Mouse (Mus musculus) heart, embryonic 10.5 days (tissue): ENCODE results near the gene Me3. TPM values are rescaled to one million over a fixed set of nuclear protein-coding genes. Genes with fewer than 3 reads are reported as not detected.

Source experiments
- DNase-seq: peaks from one replicate; pipeline ENCODE4 v3.0.0-alpha.2; 2017; ENCODE audit warnings: low spot score
- H3K27ac ChIP-seq: fragments of 300-500 bp; sonication (generic); 2 replicates; pipeline ENCODE4 v1.5.1; 2016; ENCODE audit warnings: mild to moderate bottlenecking
- H3K27me3 ChIP-seq: fragments of 300-500 bp; sonication (generic); 2 replicates; pipeline ENCODE4 v1.6.1; 2016; ENCODE audit warnings: mild to moderate bottlenecking; ENCODE audit not compliant: poor library complexity, insufficient read depth, severe bottlenecking
- H3K36me3 ChIP-seq: fragments of 300-500 bp; sonication (generic); 2 replicates; pipeline ENCODE4 v1.6.1; 2016; ENCODE audit warnings: mild to moderate bottlenecking, moderate library complexity
- H3K4me1 ChIP-seq: fragments of 300-500 bp; sonication (generic); 2 replicates; pipeline ENCODE4 v1.6.1; 2016; ENCODE audit warnings: mild to moderate bottlenecking
- H3K4me3 ChIP-seq: fragments of 300-500 bp; sonication (generic); 2 replicates; pipeline ENCODE4 v1.5.1; 2016; ENCODE audit warnings: mild to moderate bottlenecking, moderate library complexity
- H3K9me3 ChIP-seq: fragments of 300-500 bp; sonication (generic); 2 replicates; pipeline ENCODE4 v1.6.1; 2016; ENCODE audit warnings: mild to moderate bottlenecking, moderate library complexity
- WGBS: fragments of 180-500 bp; shearing (Covaris S2); methylation state at CpG from one replicate; pipeline ENCODE4 v1.1.7; 2016; 5-methylcytosine and 5-hydroxymethylcytosine counted together
- polyA plus RNA-seq: library from polyadenylated mRNA; unstranded; fragments of >200 nt; fragmentation: Nextera tagmentation; extraction: Ambion mirVana; gene quantifications from 2 replicates; pipeline ENCODE4 v1.2.1, GENCODE M21; 2016

Me3 gene
- polyA plus RNA-seq: 1.4 and 2.3 TPM in 2 replicates

DNA sequence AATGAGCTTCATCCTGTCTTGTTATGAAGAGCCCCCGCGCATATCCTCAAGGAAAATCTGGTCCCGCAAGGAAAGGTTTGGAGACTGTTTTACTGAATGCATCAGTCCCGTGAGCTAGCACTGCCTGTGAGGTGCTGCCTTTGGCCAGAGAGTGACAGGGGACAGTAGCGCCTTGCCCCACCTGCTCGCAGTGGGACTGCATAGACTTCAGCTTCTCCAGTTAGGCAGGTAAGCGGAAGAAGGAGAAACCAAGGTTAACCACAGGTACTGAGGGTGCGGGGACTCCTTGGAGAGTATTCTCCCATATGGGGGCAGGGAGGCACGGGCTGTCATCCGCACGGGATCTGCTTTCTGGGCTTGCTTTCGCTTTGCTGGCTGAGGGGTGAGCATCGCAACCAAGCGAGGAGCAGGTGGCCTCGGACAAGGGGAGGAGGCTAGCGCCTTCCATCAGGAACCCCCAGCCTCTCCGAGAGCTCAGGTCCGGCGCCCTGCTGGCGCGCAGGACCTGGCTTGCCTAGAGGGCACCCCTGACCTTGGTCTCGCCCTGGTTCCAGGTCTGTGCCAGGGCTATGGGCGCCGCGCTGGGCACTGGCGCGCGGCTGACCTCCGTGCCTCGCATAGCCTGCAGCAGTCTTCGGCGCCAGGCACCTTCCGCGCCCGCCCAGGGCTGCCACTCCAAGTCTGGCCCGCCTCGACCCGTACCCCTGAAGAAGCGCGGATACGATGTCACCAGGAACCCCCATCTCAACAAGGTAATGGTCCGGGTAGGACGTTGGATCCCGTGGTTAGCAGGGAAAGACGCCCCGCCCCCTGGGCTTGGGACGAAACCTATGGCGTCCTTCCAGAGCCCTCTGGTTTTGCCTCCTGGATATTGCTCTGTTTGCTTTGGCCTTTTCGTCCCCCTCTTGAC lies at the start of gene Me3:
Gene Me3, plus strand, starts transcription at position 51 of the 910 bp plus-strand sequence.
- 7% methylated on average over 49 of the region's 49 CpGs for WGBS
- Histone ChIP-seq H3K36me3 (no peaks in the 10 kb centered on the region), H3K27ac (peak within 1 kb of the TSS; percentile 90), H3K27me3 (0 out of 2 replicates have a peak, but pooled peaks cover 12% of the 10 kb centered on the region), H3K4me3 (peak within 1 kb of the TSS; percentile 80), H3K9me3 (no peaks in the 10 kb centered on the region), H3K4me1 (peaks cover 13% of the 10 kb centered on the region)
- DNase-seq: no peak

DNA sequence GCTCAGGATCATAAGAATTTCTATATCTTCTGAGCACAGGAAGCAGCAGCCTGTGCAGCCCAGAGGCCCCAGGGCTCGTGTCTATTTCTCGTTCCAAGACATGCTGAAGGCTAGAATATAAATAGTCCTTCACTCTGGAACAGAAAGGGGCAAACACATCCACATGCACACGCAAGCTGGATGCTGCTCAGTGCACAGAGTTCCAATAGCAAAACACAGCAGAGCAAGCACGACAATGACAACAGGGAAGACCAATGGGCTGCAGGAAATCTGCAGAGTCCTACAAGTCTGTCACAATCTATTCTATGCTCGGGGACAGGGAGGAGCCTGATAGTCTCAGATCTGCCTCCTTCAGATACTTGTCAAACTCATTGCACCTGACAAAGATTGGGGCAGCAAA lies 42.2 kb upstream of the Me3 start:
- H3K27ac ChIP-seq: no peak overlapping the region
- no peaks in the 10 kb centered on the region for H3K27me3 ChIP-seq
- no peak for DNase-seq
- no peak overlapping the region for H3K4me3 ChIP-seq
- WGBS: 69% methylated on average over 5 of the region's 5 CpGs
- peaks cover 6% of the 10 kb centered on the region for H3K4me1 ChIP-seq
- H3K36me3 ChIP-seq: no peaks in the 10 kb centered on the region
- no peaks in the 10 kb centered on the region for H3K9me3 ChIP-seq

DNA sequence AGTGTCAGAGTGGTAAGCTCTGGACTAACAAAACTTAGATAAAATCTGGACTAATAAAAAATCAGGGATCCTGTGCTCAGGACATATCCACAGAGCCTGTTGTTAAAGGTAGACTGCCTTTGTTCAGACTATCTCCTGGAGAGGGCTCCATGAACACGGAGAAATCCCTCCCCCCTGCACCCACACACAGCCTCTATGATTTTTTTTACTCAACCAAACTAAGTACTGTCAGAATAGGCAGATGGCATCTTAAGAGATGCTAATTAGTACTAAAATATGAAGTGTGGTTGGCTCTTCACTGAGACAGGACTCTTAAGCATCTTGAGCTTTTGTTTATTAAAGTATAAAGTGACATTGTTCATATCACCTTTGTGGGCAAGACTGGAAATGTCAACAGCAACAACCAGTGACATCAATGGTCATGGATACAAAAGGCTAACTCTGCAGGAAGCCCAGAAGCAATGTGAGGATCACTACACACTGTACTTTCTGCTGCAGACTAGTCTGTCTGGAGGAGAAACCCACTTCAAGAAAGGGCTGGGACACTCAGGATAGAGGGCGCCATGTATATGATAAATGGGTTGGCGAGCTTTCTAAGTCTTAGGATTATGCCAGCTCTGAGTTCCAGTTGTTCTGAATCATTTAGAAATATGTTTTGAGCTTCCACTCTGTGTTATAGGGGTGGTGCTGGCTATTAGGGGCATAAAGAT lies 41.5 kb upstream of the Me3 start:
- no peak for DNase-seq
- Histone ChIP-seq H3K4me1 (peaks cover 6% of the 10 kb centered on the region), H3K9me3 (no peaks in the 10 kb centered on the region), H3K27ac (no peak overlapping the region), H3K4me3 (no peak overlapping the region), H3K27me3 (no peaks in the 10 kb centered on the region), H3K36me3 (no peaks in the 10 kb centered on the region)
- 77% methylated on average over 3 of the region's 3 CpGs for WGBS

DNA sequence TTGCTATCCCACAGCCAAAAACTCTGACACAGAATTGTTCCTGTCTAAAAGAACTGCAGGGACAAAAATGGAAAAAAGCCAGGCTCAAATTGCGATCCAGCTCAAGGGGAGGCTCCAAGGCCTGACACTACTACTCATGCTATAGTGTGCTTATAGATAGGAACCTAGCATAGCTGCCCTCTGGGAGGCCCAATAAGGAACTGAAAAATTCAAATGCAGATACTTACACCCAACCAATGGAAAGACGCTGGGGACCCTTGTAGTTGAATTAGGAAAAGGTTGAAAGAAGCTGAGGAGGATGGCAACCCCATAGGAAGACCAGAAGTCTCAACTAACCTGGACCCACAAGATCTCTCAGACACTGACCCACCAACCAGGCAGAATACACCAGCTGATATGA lies 36.4 kb upstream of the Me3 start:
- no peaks in the 10 kb centered on the region for H3K36me3 ChIP-seq
- no peak for DNase-seq
- 90% methylated on average over 2 of the region's 2 CpGs for WGBS

DNA sequence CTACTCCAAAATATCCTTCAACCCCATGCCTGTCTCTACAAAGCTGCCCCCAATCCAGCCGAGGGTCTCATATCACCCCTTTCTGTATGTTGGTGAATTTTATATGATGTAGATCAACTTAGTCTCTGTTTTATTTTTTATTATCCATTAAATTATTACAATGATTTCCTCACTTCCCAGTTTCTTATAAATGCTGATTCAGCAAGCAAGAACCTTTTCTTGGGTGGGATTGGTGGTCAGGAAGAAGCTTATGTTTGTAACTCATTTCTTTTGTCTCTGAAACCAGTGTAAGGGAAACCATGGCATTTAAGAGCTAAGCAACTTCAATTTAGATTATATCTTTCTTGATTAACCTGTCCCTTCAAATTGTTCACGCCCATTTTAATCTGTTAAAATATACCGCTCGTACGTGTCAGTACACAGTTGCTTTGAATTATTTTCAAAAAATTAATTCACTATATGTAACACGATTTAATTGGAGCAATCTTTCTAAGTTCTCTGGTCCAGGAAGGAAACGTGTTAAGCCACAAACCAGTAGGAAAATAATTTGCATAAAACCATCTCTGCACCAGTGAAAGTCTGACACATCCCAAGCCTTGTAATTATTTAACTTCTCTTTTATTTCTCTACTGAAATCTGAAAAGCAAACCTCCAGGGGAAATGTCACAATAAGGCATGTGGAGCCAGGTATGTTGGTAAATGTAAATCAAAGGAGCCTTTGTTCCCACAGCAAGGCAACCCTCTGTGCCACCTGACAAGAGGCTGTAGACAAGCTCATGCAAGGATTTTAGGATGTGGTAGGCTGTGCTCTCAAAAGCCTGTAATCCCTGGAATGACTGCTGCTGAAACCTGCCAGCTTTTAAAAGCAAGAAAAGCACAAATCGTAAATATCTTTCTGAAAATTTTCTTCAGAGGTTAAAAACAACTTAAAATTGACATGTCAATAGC lies 26.3 kb upstream of the Me3 start:
- Histone ChIP-seq H3K36me3 (no peaks in the 10 kb centered on the region), H3K4me1 (no peaks in the 10 kb centered on the region), H3K27me3 (no peaks in the 10 kb centered on the region), H3K9me3 (no peaks in the 10 kb centered on the region), H3K4me3 (no peak overlapping the region), H3K27ac (no peak overlapping the region)
- DNase-seq: no peak
- 80% methylated on average over 8 of the region's 8 CpGs for WGBS

More for the DNA sequence above, 36.4 kb upstream of the Me3 start:
- peaks cover 8% of the 10 kb centered on the region for H3K4me1 ChIP-seq
- H3K9me3 ChIP-seq: no peaks in the 10 kb centered on the region
- H3K4me3 ChIP-seq: no peak overlapping the region
- H3K27me3 ChIP-seq: no peaks in the 10 kb centered on the region
- H3K27ac ChIP-seq: no peak overlapping the region

DNA sequence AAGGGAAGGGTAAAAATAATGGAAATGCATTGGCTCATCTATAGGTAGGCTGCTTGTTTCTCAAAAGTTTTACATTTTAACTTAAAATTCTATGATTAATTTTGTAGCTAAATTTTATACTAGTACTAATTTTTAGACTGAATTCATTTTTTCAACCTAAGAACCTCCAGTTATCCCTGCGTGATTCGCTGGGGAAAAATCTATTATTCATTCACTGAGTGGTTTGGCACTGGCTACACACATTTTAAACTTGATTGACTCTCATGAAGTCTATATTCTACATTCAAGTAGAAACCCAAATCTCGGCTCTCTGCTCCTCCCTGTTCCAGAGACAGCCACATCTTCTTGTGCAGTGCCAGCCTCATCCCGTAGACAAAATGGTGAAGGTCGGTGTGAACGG lies 24.9 kb upstream of the Me3 start:
- no peak overlapping the region for H3K27ac ChIP-seq
- WGBS: 91% methylated on average over 6 of the region's 6 CpGs
- DNase-seq: no peak
- H3K4me3 ChIP-seq: no peak overlapping the region
- H3K9me3 ChIP-seq: no peaks in the 10 kb centered on the region
- no peaks in the 10 kb centered on the region for H3K36me3 ChIP-seq
- H3K4me1 ChIP-seq: no peaks in the 10 kb centered on the region
- no peaks in the 10 kb centered on the region for H3K27me3 ChIP-seq

DNA sequence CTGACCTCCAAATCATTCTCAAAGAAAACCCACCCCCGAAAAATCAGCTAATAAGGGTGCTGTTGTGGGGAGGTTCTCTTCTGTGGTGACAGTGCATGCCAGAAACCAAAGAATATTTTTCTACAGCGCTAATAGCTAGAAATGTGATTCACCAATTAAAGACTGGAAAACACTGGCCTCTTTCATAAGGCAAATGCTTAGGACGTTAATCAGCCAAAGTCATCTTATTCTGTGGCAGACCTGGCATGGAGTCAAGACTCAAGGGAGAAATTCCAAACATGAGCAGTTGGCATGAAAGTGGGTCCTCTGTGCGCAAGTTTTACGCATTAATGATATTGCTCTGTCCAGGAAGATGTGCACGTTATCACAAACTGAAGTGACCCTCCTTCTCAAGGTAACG lies 21.0 kb upstream of the Me3 start:
- no peaks in the 10 kb centered on the region for H3K36me3 ChIP-seq
- H3K9me3 ChIP-seq: no peaks in the 10 kb centered on the region
- no peak overlapping the region for H3K27ac ChIP-seq
- WGBS: 88% methylated on average over 7 of the region's 7 CpGs
- DNase-seq: no peak
- no peak overlapping the region for H3K4me3 ChIP-seq
- H3K27me3 ChIP-seq: no peaks in the 10 kb centered on the region
- H3K4me1 ChIP-seq: no peaks in the 10 kb centered on the region

DNA sequence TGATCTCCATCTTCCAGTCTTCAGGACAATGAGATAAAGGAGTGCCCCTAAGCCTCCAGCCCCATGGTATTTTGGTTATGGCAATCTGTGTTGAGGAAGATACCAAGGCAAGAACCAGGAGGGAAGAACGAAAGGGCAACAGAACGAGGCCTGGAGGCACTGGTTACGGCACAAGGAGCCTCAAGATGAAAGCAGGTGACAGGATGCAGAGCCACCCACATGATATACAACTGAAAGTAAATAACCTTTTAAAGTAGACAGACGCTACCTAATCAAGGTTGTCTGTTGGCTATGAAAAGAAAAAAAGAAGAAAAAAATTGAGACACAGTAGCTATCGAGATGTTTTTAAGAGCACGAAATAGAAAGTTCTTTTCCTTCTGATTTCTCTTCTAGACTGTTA lies 16.0 kb upstream of the Me3 start:
- Histone ChIP-seq H3K27ac (no peak overlapping the region), H3K27me3 (no peaks in the 10 kb centered on the region), H3K36me3 (no peaks in the 10 kb centered on the region), H3K4me1 (no peaks in the 10 kb centered on the region), H3K9me3 (no peaks in the 10 kb centered on the region), H3K4me3 (no peak overlapping the region)
- DNase-seq: no peak
- WGBS: 80% methylated on average over 6 of the region's 6 CpGs

DNA sequence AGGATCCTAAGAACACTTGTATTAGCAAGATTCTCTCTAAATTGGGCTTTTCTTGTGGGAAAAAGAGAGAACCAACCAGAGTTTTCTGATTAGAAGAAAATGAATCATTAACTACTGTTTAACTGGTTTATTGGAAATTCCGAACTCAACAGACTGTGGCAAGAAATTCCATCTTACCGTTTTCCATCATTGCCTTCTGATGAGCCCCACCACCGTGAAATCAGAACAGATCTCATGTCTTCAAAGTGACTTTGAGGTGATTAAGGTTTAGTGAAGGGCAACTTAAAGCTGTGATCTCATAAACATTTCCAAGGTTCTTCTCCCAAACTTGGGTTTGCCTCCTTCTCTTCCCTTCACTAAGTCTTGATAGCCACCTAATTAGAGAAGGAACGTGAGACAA lies 8.9 kb upstream of the Me3 start:
- Histone ChIP-seq H3K27me3 (no peaks in the 10 kb centered on the region), H3K4me1 (peaks cover 5% of the 10 kb centered on the region; the same call in 1 of the 2 replicates), H3K27ac (no peak overlapping the region), H3K36me3 (no peaks in the 10 kb centered on the region), H3K9me3 (no peaks in the 10 kb centered on the region), H3K4me3 (no peak overlapping the region)
- 88% methylated on average over 4 of the region's 4 CpGs for WGBS
- no peak for DNase-seq

DNA sequence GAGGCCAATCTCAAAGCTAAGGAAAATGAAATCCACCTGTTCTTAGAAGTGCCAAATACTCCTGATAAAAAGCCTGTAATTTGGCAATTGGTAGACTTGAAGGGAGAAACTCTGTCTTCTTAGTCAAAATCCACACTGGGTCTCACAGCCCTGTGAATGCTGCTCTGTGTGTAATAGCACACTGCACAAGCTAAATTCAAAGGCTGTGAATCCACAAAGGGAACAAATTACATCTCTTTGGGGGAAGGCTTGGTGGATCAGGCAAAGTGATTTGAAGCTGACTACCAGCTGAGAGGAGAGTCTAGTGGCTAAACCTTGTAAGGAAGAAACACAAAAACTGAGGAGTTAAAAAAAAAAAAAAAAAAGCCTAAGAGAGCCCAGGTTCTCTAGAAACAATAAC lies 4.8 kb upstream of the Me3 start:
- Histone ChIP-seq H3K4me1 (peaks cover 8% of the 10 kb centered on the region), H3K4me3 (no peak overlapping the region), H3K9me3 (no peaks in the 10 kb centered on the region), H3K27ac (no peak overlapping the region), H3K36me3 (no peaks in the 10 kb centered on the region), H3K27me3 (0 out of 2 replicates have a peak, but pooled peaks cover 11% of the 10 kb centered on the region)
- DNase-seq: no peak

DNA sequence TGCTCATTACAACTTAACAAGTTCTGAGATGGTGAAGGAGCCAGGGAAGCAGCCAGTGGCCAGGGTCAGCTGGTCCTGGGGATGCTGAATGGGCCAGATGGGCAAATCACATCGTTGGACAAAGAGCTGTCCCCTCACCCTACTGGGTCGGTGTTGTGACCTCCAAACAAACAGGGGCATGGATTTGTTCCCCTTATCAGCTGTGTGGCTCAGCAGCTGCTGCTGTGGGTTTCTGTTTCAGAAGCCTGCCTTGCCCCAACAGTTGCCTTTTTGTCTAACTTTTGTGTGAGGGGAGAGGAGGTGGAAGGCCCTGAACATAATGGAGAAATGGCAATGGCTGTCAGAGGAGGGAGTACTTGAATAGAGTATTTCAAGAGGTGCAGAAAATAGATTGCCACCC lies 4.2 kb upstream of the Me3 start:
- no peaks in the 10 kb centered on the region for H3K9me3 ChIP-seq
- H3K27ac ChIP-seq: 0 out of 2 replicates have a peak overlapping the region, but pooled peaks have one; percentile 29
- 0 out of 2 replicates have a peak, but pooled peaks cover 12% of the 10 kb centered on the region for H3K27me3 ChIP-seq
- H3K4me3 ChIP-seq: no peak overlapping the region
- no peaks in the 10 kb centered on the region for H3K36me3 ChIP-seq
- no peak for DNase-seq
- H3K4me1 ChIP-seq: peaks cover 13% of the 10 kb centered on the region
- 25% methylated on average over 2 of the region's 2 CpGs for WGBS

DNA sequence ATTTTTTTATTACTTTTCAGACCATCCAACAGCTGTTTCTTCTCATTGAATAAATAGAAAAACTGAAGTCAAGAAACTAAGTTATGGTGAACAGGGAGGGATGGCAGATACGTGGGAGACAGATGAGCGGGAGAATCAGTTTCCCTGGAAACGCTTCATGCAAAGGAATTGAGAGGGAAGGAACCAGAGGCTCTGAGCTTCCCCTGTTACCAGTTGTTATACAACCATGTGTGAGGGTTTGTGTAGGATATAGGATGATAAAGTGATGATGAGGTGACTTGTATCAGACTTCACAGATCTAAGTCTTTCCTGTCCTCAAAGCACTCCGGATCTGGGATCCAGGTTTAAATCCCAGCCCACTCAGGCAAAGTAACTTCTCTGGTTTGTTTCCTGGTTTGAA lies 3.2 kb upstream of the Me3 start:
- Histone ChIP-seq H3K27me3 (0 out of 2 replicates have a peak, but pooled peaks cover 12% of the 10 kb centered on the region), H3K27ac (no peak overlapping the region), H3K4me3 (no peak overlapping the region), H3K36me3 (no peaks in the 10 kb centered on the region), H3K4me1 (peaks cover 13% of the 10 kb centered on the region), H3K9me3 (no peaks in the 10 kb centered on the region)
- 75% methylated on average over 4 of the region's 4 CpGs for WGBS
- no peak for DNase-seq
